Mouse (Mus musculus) ES-Bruce4 (cell line): ENCODE measurements around the gene Raly.

Experiments
- CTCF ChIP-seq: IDR thresholded peaks from one replicate; pipeline ENCODE4 v1.8.1; 2011; ENCODE audit warnings: low read depth, low read length
- EP300 ChIP-seq: IDR thresholded peaks from 2 replicates; pipeline ENCODE4 v1.6.1; 2011; ENCODE audit warnings: low read depth, low read length; ENCODE audit not compliant: insufficient read depth
- POLR2A ChIP-seq: IDR thresholded peaks from one replicate; pipeline ENCODE4 v1.8.1; 2011; ENCODE audit warnings: low read length; ENCODE audit not compliant: insufficient read depth

DNA sequence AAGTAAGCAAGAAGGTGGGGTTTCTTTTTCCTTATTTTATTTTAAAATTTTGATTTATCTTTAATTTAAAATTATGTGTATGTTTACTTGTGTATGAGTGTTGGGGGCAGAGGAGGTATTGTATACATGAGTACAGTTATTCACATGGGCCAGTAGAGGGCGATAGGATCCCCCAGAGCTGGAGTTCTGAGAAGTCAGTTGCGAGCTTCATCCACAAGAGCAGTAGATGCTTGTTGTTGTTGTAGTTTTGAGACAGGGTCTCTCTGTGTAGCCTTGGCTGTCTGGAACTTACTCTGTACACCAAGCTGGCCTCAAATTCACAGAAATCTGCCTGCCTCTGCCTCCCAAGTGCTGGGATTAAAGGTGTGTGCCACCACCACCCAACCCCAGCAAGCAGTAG lies 125.7 kb downstream of the Raly start:
- TF ChIP-seq CTCF, result peak; percentile 45
- no peak for TF ChIP-seq EP300
- TF ChIP-seq POLR2A, result no peak
